Mouse (Mus musculus) erythroblast, embryonic 14.5 days (primary cell): ENCODE measurements around the gene Proser2.

ENCODE experiments used
- GATA1 ChIP-seq: IDR thresholded peaks from 2 replicates; pipeline ENCODE4 v1.6.1; 2012; ENCODE audit warnings: low read length, inconsistent platforms, mixed read lengths
- TAL1 ChIP-seq: IDR thresholded peaks from 3 replicates; pipeline ENCODE4 v1.6.1; 2012; ENCODE audit warnings: low read length, inconsistent platforms, mixed read lengths

GRCm38 (mm10) chr2:6072685-6073260 lies 57.2 kb downstream of the Proser2 start:
- no peak for TF ChIP-seq GATA1
- no peak for TF ChIP-seq TAL1
